Mouse (Mus musculus) 3T3-L1 (cell line): Measurements from ENCODE around the gene Slc15a4.

Experiments used
- DNase-seq: peaks from one replicate; pipeline ENCODE4 v3.0.0-alpha.2; 2015; ENCODE audit warnings: low read depth, low spot score

The Slc15a4 gene

GRCm38 (mm10) chr5:127621108-127621507 lies 11.6 kb downstream of the Slc15a4 start:
- no peak for DNase-seq

GRCm38 (mm10) chr5:127620371-127620770 lies 12.3 kb downstream of the Slc15a4 start:
- DNase-seq, result no peak

GRCm38 (mm10) chr5:127618834-127619233 lies 13.9 kb downstream of the Slc15a4 start:
- DNase-seq, result no peak

GRCm38 (mm10) chr5:127616884-127617635 lies 15.6 kb downstream of the Slc15a4 start:
- DNase-seq, result peak; percentile 97

GRCm38 (mm10) chr5:127616151-127616550 lies 16.5 kb downstream of the Slc15a4 start:
- DNase-seq, result no peak

- no peak for DNase-seq
Observed at GRCm38 (mm10) chr5:127615459-127615858, 17.2 kb downstream of the Slc15a4 start.

- DNase-seq, result no peak
Observed at GRCm38 (mm10) chr5:127612397-127612796, 20.3 kb downstream of the Slc15a4 start.

GRCm38 (mm10) chr5:127611881-127612280 lies 20.8 kb downstream of the Slc15a4 start:
- no peak for DNase-seq

GRCm38 (mm10) chr5:127610787-127611509 lies 21.7 kb downstream of the Slc15a4 start:
- DNase-seq, result peak; percentile 88

- DNase-seq, result no peak
Observed at GRCm38 (mm10) chr5:127609191-127609714, 23.4 kb downstream of the Slc15a4 start.

- no peak for DNase-seq
Observed at GRCm38 (mm10) chr5:127607507-127607906, 25.2 kb downstream of the Slc15a4 start.

- DNase-seq, result no peak
Observed at GRCm38 (mm10) chr5:127602996-127603395, 29.7 kb downstream of the Slc15a4 start.

- DNase-seq, result no peak
Observed at GRCm38 (mm10) chr5:127596862-127597261, 35.8 kb downstream of the Slc15a4 start.

GRCm38 (mm10) chr5:127595676-127596075 lies 37.0 kb downstream of the Slc15a4 start:
- DNase-seq, result no peak

- peak; percentile 50 for DNase-seq
Observed at GRCm38 (mm10) chr5:127592854-127593253, 39.8 kb downstream of the Slc15a4 start.

GRCm38 (mm10) chr5:127592406-127592805 lies 40.3 kb downstream of the Slc15a4 start:
- no peak for DNase-seq

GRCm38 (mm10) chr5:127587854-127588253 lies 44.8 kb downstream of the Slc15a4 start:
- DNase-seq, result peak; percentile 20

GRCm38 (mm10) chr5:127583658-127584057 lies 49.0 kb downstream of the Slc15a4 start:
- DNase-seq, result peak; percentile 22

GRCm38 (mm10) chr5:127577419-127577818 lies 55.3 kb downstream of the Slc15a4 start:
- no peak for DNase-seq

- no peak for DNase-seq
Observed at GRCm38 (mm10) chr5:127567165-127567741, 65.4 kb downstream of the Slc15a4 start.

GRCm38 (mm10) chr5:127561086-127561485 lies 71.6 kb downstream of the Slc15a4 start:
- DNase-seq, result peak; percentile 17

- DNase-seq, result no peak
Observed at GRCm38 (mm10) chr5:127548136-127548535, 84.6 kb downstream of the Slc15a4 start.
